Mouse (Mus musculus): Measurements from ENCODE around the gene Psmd9.

DNA sequence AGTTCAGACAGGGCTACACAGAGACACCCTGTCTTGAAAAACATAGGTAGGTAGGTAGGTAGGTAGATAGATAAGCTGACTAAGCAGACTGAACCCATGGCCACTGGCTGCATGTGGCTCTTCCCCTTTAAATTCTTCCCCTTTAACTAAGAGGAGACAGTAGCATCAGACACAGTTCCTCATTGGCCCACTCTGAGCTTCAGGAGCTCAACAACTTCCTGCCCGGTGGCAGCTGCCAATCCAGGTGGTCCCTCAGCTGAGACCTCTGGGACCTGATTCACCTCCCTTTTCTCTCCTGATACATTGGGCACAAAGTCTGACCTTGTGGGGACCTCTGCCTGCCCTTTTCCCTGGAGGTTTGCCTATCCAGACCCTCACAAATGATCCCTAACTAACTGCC, 16.3 kb upstream of the Psmd9 start:
- no peak for TF ChIP-seq POLR2A (IDR thresholded peaks at IDR 0.05; ENCODE audit: borderline replicate concordance, insufficient read depth, low read length)
- TF ChIP-seq CTCF (IDR thresholded peaks at IDR 0.05; ENCODE audit: borderline replicate concordance, insufficient read depth, low read depth, low read length) = no peak

All from cerebellum, adult 2 months (tissue).